In the genomic region with DNA sequence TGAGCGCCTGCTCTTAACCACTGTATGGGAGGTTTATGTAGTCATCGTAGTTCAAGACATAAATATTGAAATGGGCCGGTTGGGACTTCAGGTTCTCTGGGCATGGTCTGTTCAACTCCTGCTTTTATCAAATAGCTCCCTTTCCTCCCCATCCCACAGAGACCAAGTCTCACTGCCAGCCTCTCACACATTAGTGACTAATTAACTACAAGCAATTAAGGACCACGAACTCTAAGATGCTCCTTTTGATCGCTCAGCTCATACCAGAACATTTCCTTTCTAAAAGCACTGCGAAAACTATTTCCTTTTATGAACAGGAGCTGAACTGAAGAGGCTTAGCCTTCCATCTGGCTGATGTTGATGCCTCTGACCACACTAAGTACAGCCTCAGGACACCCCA, we compare ENCODE assay signal across 22 mouse cellular contexts.
DNase-seq lines count a peak whose midpoint lies in the region; ATAC-seq and TF ChIP-seq lines count a peak whose summit lies in the region.
"Had no signal": no experiment of that assay in that cellular context is flagged by ENCODE, and none has a peak within 500 bp of the region (broad histone marks: within the 10 kb centered on the region; RNA-seq: fewer than 3 reads in every experiment).

No protein-coding gene starts in this region.

- no peak for TF ChIP-seq CTCF in kidney, adult 2 months (conservative IDR thresholded peaks at IDR 0.05; ENCODE audit: insufficient read depth, insufficient read length, low read depth, low read length)

- H3K4me3 ChIP-seq in kidney, adult 2 months (ENCODE audit: insufficient read depth, low read depth, low read length) = no peak overlapping the region
- H3K4me3 ChIP-seq in kidney, embryonic 15.5 days (replicated peaks) = no peak overlapping the region
- no peak overlapping the region for H3K4me3 ChIP-seq in kidney, embryonic 16.5 days (ENCODE audit: low read length)

- H3K27ac ChIP-seq in kidney, adult 2 months (ENCODE audit: insufficient read depth, low read depth, low read length) = no peak overlapping the region
- no peak overlapping the region for H3K27ac ChIP-seq in kidney, embryonic 15.5 days
- no peak overlapping the region for H3K27ac ChIP-seq in kidney, embryonic 16.5 days (ENCODE audit: low read length)

- no peaks in the 10 kb centered on the region for H3K9me3 ChIP-seq in kidney, embryonic 15.5 days (replicated peaks)
- H3K9me3 ChIP-seq in kidney, embryonic 16.5 days (ENCODE audit: low read length) = no peaks in the 10 kb centered on the region
- H3K9me3 ChIP-seq: G1E had no signal

- no peak overlapping the region for H3K9ac ChIP-seq in kidney, embryonic 15.5 days
- no peak overlapping the region for H3K9ac ChIP-seq in kidney, embryonic 16.5 days (replicated peaks; ENCODE audit: low read length)

- DNase-seq in heart, adult 11 months = peak; percentile 44
- no peak for DNase-seq in heart, postnatal 4 days
- peak; percentile 5 for DNase-seq in kidney, adult 2 months
- no peak for DNase-seq in kidney, adult 11 months
- no peak for DNase-seq in kidney, postnatal 36 days
- DNase-seq in kidney, adult 9 months = no peak
- DNase-seq: adrenal gland, adult 2 months; adrenal gland, adult 8-10 months; adrenal gland, postnatal 10 days; adrenal gland, postnatal 14 days; adrenal gland, postnatal 25 days; adrenal gland, postnatal 36 days; B cell, adult 2 months; cerebellum, adult 11 months; cerebellum, adult 11-12 months had no signal

- no peak overlapping the region for H3K4me2 ChIP-seq in kidney, embryonic 15.5 days
- no peak overlapping the region for H3K4me2 ChIP-seq in kidney, embryonic 16.5 days (replicated peaks; ENCODE audit: low read depth, low read length)

- no peaks in the 10 kb centered on the region for H3K36me3 ChIP-seq in kidney, adult 2 months (ENCODE audit: control insufficient read depth, insufficient read depth, low read length)
- H3K36me3 ChIP-seq in kidney, embryonic 15.5 days = no peaks in the 10 kb centered on the region
- H3K36me3 ChIP-seq in kidney, embryonic 16.5 days (ENCODE audit: insufficient read depth, low read length) = no peaks in the 10 kb centered on the region
- H3K36me3 ChIP-seq: G1E had no signal

- 37% methylated on average over 6 of the region's 6 CpGs for WGBS in kidney, adult 2 months
- 65% methylated on average over 6 of the region's 6 CpGs for WGBS in kidney, embryonic 15.5 days
- 63% methylated on average over 6 of the region's 6 CpGs for WGBS in kidney, embryonic 16.5 days

- no peaks in the 10 kb centered on the region for H3K27me3 ChIP-seq in kidney, adult 2 months (replicated peaks; ENCODE audit: control insufficient read depth, insufficient read depth, low read length)
- H3K27me3 ChIP-seq in kidney, embryonic 15.5 days = no peaks in the 10 kb centered on the region
- no peaks in the 10 kb centered on the region for H3K27me3 ChIP-seq in kidney, embryonic 16.5 days (ENCODE audit: insufficient read depth, low read length)
- H3K27me3 ChIP-seq: CH12.LX had no signal

- no peaks in the 10 kb centered on the region for H3K4me1 ChIP-seq in kidney, adult 2 months (ENCODE audit: control insufficient read depth, insufficient read depth, low read length)
- peaks cover 8% of the 10 kb centered on the region for H3K4me1 ChIP-seq in kidney, embryonic 15.5 days
- peaks cover 3% of the 10 kb centered on the region; the same call in 1 of the 2 replicates for H3K4me1 ChIP-seq in kidney, embryonic 16.5 days (ENCODE audit: insufficient read depth, low read length)

- peak; percentile 52 for ATAC-seq in kidney, embryonic 15.5 days (replicated peaks; ENCODE audit: low FRiP score)
- peak; percentile 80 for ATAC-seq in kidney, embryonic 16.5 days (ENCODE audit: low FRiP score, low TSS enrichment)
- ATAC-seq: activated CD4-positive, CD25-positive, alpha-beta regulatory T cell, adult 4 months; CD4-positive, CD25-positive, alpha-beta regulatory T cell, adult 4 months; Patski had no signal

- TF ChIP-seq POLR2A in kidney, adult 2 months (IDR thresholded peaks at IDR 0.05; ENCODE audit: low read depth, low read length) = no peak

Comparison
In these comparisons a context has a peak if more than half of its experiments do, and no peak if none do; other contexts are left out.
1. DNase-seq: peak in heart, adult 11 months (single experiment) and kidney, adult 2 months (single experiment); none in heart, postnatal 4 days (single experiment), kidney, adult 11 months (single experiment), kidney, postnatal 36 days (0 of 2) and kidney, adult 9 months (single experiment).